Mouse (Mus musculus) frontal cortex, postnatal 14 days (tissue): ENCODE measurements at regions not wholly inside any gene's neighbourhood (a gene's known extent, or its start where the extent isn't known, plus 50 kb on each side); places are given as distances from the start of the nearest gene placed in this dataset.

Experiments
- DNase-seq, 2 experiments: peaks; one replicate each; pipeline ENCODE4 v3.0.0; 2022; ENCODE audit warnings: low spot score in 2 of 2

- no peak for DNase-seq
These were observed 371.0 kb downstream of the Fam198b start for GRCm38 (mm10) chr3:80255304-80255703.

DNA sequence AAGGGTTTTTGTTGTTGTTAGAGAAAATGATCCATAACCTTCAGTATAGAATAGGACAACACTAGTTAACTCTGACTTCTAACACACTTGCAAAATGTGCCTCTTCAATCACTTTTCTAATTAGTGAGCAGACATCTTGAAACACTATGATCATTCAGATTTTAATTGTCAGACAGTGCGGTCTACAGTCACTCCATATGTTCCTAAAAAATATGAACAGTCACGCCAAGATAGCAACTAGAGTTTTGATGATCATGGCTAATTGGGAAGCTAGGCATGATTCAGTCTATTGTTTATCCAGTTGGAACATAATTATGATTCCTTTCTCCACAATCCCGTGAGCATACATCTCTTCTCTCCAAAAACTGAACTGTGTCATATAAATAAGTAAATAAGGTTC is 372.1 kb downstream of the Fam198b start:
- no peak for DNase-seq

DNA sequence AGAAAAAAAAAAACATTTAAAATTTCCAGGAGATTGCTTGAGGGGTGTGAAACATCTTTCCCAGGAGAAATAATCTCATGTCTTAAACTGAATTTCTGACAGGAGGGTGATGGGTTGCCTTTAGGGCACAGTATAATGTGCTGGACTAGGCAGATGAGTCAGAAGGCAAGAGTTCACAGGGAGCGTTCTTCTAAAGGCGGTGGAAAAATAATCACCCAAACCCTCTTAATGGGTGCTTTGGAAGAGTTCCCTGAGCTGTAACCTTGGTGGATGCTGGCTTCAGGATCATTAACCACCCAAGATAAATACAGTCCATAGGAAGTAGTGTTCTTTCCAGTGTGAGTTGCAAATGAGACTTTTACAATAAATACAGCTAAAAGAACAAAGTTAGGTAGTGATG is 378.8 kb downstream of the Fam198b start:
- DNase-seq = no peak

DNA sequence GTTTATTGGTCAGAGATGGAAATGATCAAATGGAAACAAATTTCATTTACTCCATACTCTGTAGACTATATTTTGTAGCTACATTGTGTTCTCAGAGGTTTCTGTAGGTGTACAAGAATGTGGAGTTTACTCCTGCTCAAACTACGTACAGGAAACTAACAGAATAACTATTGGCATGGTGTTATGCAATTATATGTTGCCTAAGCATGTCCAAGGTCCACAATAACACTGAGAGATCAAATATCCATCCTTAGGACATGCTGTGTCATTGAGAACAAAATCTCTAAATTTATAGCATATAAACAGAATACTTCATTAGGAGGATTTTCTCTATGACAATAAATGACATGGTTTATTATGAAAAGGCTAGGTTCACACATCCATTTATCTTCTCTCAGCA is 400.3 kb downstream of the Fam198b start:
- no peak for DNase-seq

GRCm38 (mm10) chr3:80285246-80285645 is 400.9 kb downstream of the Fam198b start:
- DNase-seq = no peak

DNA sequence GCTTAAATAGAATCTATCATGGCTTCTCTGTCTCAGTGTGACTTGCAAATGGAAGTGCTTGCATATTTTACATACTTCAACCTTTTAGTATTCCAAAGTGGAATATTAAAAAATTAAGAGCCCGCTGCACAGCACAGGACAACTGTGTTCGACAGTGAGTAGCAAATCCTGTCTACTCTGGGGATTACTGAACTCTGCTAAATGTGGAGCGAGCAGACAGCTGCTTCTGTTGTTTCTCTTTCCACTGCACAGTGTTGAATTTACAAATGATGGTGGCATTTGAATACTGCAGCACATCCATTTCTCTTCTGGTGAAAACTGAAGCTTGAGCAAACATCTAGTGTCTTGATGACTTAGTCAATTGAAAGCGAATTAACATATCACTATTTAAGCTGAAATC is 409.2 kb downstream of the Fam198b start:
- no peak for DNase-seq

DNA sequence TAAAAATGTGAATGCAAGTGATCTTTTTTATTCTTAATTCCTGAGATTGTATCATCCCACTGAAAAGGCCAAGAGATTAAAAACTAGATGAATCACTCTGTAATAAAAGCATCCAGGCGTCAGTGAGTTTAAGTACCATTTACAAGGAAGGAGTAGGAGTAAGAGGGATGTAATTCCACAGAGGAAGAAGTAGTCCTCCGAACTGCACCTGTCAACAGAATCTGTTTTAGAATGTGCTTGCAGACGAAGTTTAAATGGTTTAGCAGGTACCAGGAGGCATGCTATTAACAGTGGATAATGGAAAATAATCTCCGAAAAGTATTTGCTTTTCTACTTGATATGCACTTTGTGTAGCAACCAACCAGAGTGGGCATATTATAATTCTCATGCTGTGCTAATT is 423.3 kb downstream of the Fam198b start:
- DNase-seq = no peak

DNA sequence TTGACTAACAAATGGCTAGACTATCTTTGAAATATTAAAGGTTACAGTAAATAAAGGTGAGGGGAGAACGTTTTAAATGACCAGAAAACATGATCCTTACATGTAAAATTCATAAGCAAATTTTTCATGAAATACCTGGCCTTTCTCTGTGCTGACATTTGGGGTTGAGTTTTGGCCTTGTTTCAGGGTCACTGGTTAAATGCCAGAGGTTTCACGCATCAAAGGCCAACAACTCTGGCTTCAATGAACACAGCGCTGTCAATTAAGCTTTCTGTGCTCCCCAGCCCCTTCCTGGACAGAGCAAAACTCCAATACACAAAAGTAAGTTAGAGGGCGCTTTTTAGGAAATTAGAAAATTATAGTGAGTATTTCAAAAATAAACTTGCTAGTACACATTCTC is 425.6 kb downstream of the Fam198b start:
- DNase-seq = no peak

GRCm38 (mm10) chr3:80311689-80312088 is 427.4 kb downstream of the Fam198b start:
- no peak for DNase-seq

DNA sequence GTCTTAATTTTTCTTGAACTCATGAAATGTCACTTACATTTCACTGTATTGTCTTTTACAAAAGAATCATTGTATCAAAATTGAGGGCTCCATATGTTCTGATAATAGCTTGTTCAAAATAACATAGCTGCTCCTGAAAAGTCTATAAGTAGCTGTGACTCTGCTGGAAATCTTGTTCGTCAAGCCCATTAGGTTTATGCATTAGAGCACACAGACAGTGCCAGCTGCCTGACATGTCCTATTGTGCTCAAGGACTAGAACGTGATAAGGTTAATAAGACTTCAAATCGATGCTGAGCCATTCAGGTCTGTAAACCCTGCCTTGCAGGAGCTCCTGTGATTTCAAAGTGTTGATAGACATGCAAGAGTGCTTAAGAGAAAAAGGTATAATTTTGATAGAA is 438.0 kb downstream of the Fam198b start:
- DNase-seq = no peak

DNA sequence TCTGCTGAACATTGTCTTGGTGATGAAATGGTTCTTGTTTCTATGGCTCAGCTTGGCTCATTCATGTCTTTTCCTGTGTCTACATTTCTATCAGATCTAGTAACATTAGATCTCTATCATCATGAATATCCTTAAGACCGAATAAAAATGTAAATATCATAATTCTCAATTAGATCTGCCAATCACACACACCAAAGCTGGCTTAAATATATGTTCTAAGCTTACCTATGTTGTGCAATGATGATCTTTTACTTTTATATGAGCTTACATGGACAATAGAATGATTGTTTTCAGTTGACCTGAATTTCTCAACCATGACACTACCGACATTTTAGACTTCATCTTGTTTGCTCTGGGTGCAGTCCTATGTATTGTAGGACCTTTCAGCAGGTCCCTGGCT is 440.4 kb downstream of the Fam198b start:
- DNase-seq = no peak

DNA sequence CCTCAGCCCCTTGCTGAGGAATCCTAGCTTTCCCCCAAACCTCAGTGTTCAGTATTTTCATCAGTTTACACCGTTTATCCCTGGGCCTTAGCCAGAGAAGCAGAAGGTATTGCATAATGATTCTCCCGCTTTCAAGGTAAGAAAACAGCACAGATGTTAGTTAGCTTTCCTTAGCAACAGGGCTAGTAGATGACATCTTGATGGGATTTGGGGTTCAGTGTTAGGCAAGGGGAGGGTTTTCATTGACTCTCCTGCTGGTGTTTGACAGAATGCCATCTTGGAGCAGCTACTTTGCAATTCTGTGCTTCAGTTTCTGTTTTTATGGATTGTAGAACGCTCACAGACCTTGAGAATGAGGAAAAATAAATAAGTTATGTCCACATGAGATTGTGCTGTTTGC is 447.4 kb downstream of the Fam198b start:
- no peak for DNase-seq

- DNase-seq = no peak
These were observed 450.1 kb downstream of the Fam198b start for GRCm38 (mm10) chr3:80334446-80334893.

DNA sequence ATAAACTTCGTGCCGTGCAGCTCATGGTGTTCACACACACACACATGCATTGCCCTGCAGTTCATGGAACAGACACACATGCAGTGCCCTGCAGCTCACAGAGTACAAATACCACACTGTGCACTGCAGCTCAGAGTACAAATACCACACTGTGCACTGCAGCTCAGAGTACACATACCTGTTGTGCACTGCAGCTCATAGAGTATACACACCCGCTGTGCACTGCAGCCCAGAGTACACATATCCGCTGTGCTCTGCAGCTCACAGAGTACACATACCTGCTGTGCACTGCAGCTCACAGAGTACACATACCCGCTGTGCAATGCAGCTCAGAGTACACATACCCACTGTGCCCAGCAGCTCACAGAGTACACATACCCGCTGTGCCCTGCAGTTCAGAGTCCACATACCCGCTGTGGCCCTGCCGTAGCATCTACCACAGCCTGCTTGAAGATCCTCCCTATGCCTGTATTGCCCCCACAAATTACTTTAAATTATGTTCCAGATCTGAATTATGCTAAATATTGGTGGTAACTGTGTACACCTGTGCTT is 451.9 kb downstream of the Fam198b start:
- DNase-seq = no peak

- DNase-seq = no peak
These were observed 434.7 kb downstream of the Gria2 start for GRCm38 (mm10) chr3:80367972-80368371.

- DNase-seq = no peak
These were observed 433.3 kb downstream of the Gria2 start for GRCm38 (mm10) chr3:80369214-80369941.

GRCm38 (mm10) chr3:80372436-80372835 is 430.2 kb downstream of the Gria2 start:
- no peak for DNase-seq

- DNase-seq = no peak
These were observed 416.6 kb downstream of the Gria2 start for GRCm38 (mm10) chr3:80385986-80386385.

DNA sequence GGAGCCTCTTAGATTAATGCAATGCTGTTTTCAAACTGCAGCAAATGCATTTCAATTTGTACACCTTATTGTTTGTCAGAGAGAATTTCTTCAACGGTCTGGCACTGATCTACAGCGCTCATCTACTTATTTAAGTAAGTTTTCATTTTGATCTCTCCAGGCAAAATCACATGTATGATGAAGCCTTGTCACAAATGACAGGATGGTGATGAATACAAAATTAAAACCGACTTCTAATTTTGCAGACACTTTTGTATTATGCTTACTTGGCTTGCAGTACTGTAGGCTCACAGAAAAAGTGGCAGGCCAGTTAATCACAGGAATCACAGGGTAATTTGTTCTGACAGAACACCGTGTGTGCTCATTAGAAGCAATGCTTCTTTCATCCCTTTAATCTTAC is 406.4 kb downstream of the Gria2 start:
- DNase-seq = no peak

- no peak for DNase-seq
These were observed 382.2 kb downstream of the Gria2 start for GRCm38 (mm10) chr3:80420453-80420852.

DNA sequence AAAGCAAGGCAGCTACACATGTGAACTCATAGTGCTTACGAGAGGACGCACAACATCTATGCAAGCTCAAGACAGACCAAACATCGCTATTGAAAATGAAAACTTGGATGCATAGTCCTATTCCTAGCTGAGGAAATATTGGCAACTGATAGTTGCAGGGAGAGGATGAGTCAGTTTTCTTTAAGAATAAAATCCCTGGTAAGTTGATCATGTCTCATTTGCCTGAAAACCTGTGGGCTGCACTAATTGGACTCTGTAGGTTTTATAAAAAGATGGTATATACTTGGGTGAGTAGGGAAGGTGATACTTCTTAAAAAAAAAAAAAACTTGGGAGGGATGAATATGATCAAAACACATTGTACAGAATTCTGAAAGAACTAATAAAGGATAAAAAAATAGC is 381.2 kb downstream of the Gria2 start:
- no peak for DNase-seq

GRCm38 (mm10) chr3:80422106-80422505 is 380.5 kb downstream of the Gria2 start:
- no peak for DNase-seq

- no peak for DNase-seq
These were observed 380.0 kb downstream of the Gria2 start for GRCm38 (mm10) chr3:80422646-80423045.
